Mouse (Mus musculus) left cerebral cortex, adult 9 months (tissue): Measurements from ENCODE around the gene Lum.

Experiments
- DNase-seq, 2 experiments: peaks; one replicate each; pipeline ENCODE4 v3.0.0; 2022; ENCODE audit warnings: low spot score in 2 of 2

The Lum gene

GRCm38 (mm10) chr10:97564957-97565856 lies at the start of gene Lum:
Gene Lum (plus strand): TSS chr10:97565128.
- DNase-seq = no peak

- no peak for DNase-seq
Observed at GRCm38 (mm10) chr10:97523366-97523765, 41.6 kb upstream of the Lum start.

GRCm38 (mm10) chr10:97535697-97536096 lies 29.2 kb upstream of the Lum start:
- DNase-seq = no peak

GRCm38 (mm10) chr10:97536921-97537320 lies 28.0 kb upstream of the Lum start:
- DNase-seq = no peak

GRCm38 (mm10) chr10:97538202-97538601 lies 26.7 kb upstream of the Lum start:
- no peak for DNase-seq

- no peak for DNase-seq
Observed at GRCm38 (mm10) chr10:97547740-97548139, 17.2 kb upstream of the Lum start.

GRCm38 (mm10) chr10:97567489-97568135 lies 2.7 kb downstream of the Lum start:
- DNase-seq = no peak

GRCm38 (mm10) chr10:97582543-97583231 lies 17.8 kb downstream of the Lum start:
- DNase-seq = peak in 1 of 2 experiments; percentile 27

GRCm38 (mm10) chr10:97584176-97584575 lies 19.2 kb downstream of the Lum start:
- DNase-seq = no peak

- no peak for DNase-seq
Observed at GRCm38 (mm10) chr10:97587159-97587558, 22.2 kb downstream of the Lum start.

GRCm38 (mm10) chr10:97589574-97589973 lies 24.6 kb downstream of the Lum start:
- DNase-seq = no peak

GRCm38 (mm10) chr10:97591036-97591435 lies 26.1 kb downstream of the Lum start:
- no peak for DNase-seq

- DNase-seq = no peak
Observed at GRCm38 (mm10) chr10:97591685-97592084, 26.8 kb downstream of the Lum start.

- DNase-seq = no peak
Observed at GRCm38 (mm10) chr10:97595680-97596079, 30.8 kb downstream of the Lum start.

- DNase-seq = no peak
Observed at GRCm38 (mm10) chr10:97601744-97602143, 36.8 kb downstream of the Lum start.

GRCm38 (mm10) chr10:97603256-97603655 lies 38.3 kb downstream of the Lum start:
- DNase-seq = no peak

GRCm38 (mm10) chr10:97606579-97606978 lies 41.7 kb downstream of the Lum start, which contains the start of gene Kera:
Gene Kera (plus strand): TSS chr10:97606879.
- no peak for DNase-seq
